Mouse (Mus musculus) MEL (cell line): ENCODE results near the gene Hlcs. TPM values are rescaled to one million over a fixed set of nuclear protein-coding genes. Genes with fewer than 3 reads are reported as not detected.

ENCODE experiments used
- DNase-seq: peaks from one replicate; pipeline ENCODE4 v3.0.0; 2011; ENCODE audit warnings: low read depth, low spot score
- H3K27ac ChIP-seq: 2 replicates; pipeline ENCODE4 v1.5.1; 2012; ENCODE audit warnings: low read depth, mild to moderate bottlenecking, control low read depth, low read length, moderate library complexity; ENCODE audit not compliant: control insufficient read depth
- H3K27me3 ChIP-seq, 2 experiments: fragments of 150-350 bp in 1 of 2; sonication (generic) in 1 of 2; 2 replicates each; pipeline ENCODE4 v1.6.1; 2012; ENCODE audit warnings: low read length in 2 of 2, mild to moderate bottlenecking in 2 of 2, improper control_type of control experiment in 1 of 2, moderate library complexity in 1 of 2; ENCODE audit not compliant: insufficient read depth in 2 of 2, control insufficient read depth in 1 of 2
- H3K36me3 ChIP-seq, 2 experiments: 2 replicates each; pipeline ENCODE4 v1.6.1; 2012 to 2014; ENCODE audit warnings: low read length in 2 of 2, improper control_type of control experiment in 1 of 2, inconsistent platforms in 1 of 2, mild to moderate bottlenecking in 1 of 2; ENCODE audit not compliant: insufficient read depth in 2 of 2, control insufficient read depth in 1 of 2
- H3K4me1 ChIP-seq, 2 experiments: fragments of 150-350 bp in 1 of 2; sonication (generic) in 1 of 2; 2 replicates each; pipeline ENCODE4 v1.6.1; 2012; ENCODE audit warnings: low read length in 2 of 2, improper control_type of control experiment in 1 of 2, mild to moderate bottlenecking in 1 of 2; ENCODE audit not compliant: insufficient read depth in 2 of 2, control insufficient read depth in 1 of 2
- H3K4me3 ChIP-seq, 2 experiments: fragments of 150-350 bp in 1 of 2; sonication (generic) in 1 of 2; 2 replicates each; pipeline ENCODE4 v1.5.1; 2012; ENCODE audit warnings: low read depth in 2 of 2, low read length in 2 of 2, mild to moderate bottlenecking in 2 of 2, moderate library complexity in 2 of 2, control low read depth in 1 of 2, improper control_type of control experiment in 1 of 2; ENCODE audit not compliant: control insufficient read depth in 1 of 2, insufficient read depth in 1 of 2
- H3K79me2 ChIP-seq: 2 replicates; pipeline ENCODE4 v1.6.1; 2012; ENCODE audit warnings: mild to moderate bottlenecking, low read length, moderate library complexity; ENCODE audit not compliant: control insufficient read depth, poor library complexity, insufficient read depth
- H3K9ac ChIP-seq: 2 replicates; pipeline ENCODE4 v1.6.1; 2012; ENCODE audit warnings: low read depth, mild to moderate bottlenecking, control low read depth, low read length, moderate library complexity; ENCODE audit not compliant: control insufficient read depth, poor library complexity, severe bottlenecking
- H3K9me3 ChIP-seq: fragments of 150-350 bp; sonication (generic); replicated peaks from 2 replicates; pipeline ENCODE4 v1.6.1; 2012; ENCODE audit warnings: mild to moderate bottlenecking, low read length, improper control_type of control experiment, moderate library complexity; ENCODE audit not compliant: insufficient read depth
- E2F4 ChIP-seq: IDR thresholded peaks from 2 replicates; pipeline ENCODE4 v1.6.1; 2011; ENCODE audit warnings: low read depth, low read length, improper control_type of control experiment, borderline replicate concordance
- GATA1 ChIP-seq: IDR thresholded peaks from 2 replicates; pipeline ENCODE4 v1.6.1; 2011; ENCODE audit warnings: low read depth, low read length, improper control_type of control experiment
- KAT2A ChIP-seq: conservative IDR thresholded peaks from 2 replicates; pipeline ENCODE4 v1.6.1; 2012; ENCODE audit warnings: low read depth, low read length, improper control_type of control experiment, inconsistent platforms
- MAFK ChIP-seq: IDR thresholded peaks from 2 replicates; pipeline ENCODE4 v1.6.1; 2011; ENCODE audit warnings: low read depth, mild to moderate bottlenecking, low read length, improper control_type of control experiment, borderline replicate concordance
- MAX ChIP-seq: IDR thresholded peaks from 2 replicates; pipeline ENCODE4 v1.6.1; 2011; ENCODE audit warnings: low read length, improper control_type of control experiment
- MXI1 ChIP-seq: IDR thresholded peaks from 2 replicates; pipeline ENCODE4 v1.6.1; 2011; ENCODE audit warnings: mild to moderate bottlenecking, low read depth, low read length, improper control_type of control experiment
- MYB ChIP-seq: IDR thresholded peaks from 2 replicates; pipeline ENCODE4 v1.6.1; 2011; ENCODE audit warnings: mild to moderate bottlenecking, low read depth, low read length, improper control_type of control experiment
- MYC ChIP-seq: IDR thresholded peaks from 2 replicates; pipeline ENCODE4 v1.6.1; 2011; ENCODE audit warnings: low read depth, mild to moderate bottlenecking, low read length, improper control_type of control experiment, moderate library complexity
- POLR2A ChIP-seq, 2 experiments: IDR thresholded peaks; 2 replicates each; pipeline ENCODE4 v1.6.1; 2011 to 2012; ENCODE audit warnings: low read length in 2 of 2, mild to moderate bottlenecking in 2 of 2, control low read depth in 1 of 2, improper control_type of control experiment in 1 of 2, low read depth in 1 of 2, moderate library complexity in 1 of 2; ENCODE audit not compliant: control insufficient read depth in 1 of 2, insufficient read depth in 1 of 2, poor library complexity in 1 of 2
- POLR2AphosphoS2 ChIP-seq: IDR thresholded peaks from 2 replicates; pipeline ENCODE4 v1.6.1; 2011; ENCODE audit warnings: low read length, improper control_type of control experiment
- POLR2AphosphoS5 ChIP-seq: IDR thresholded peaks from 2 replicates; pipeline ENCODE4 v1.6.1; 2012; ENCODE audit warnings: low read depth, borderline replicate concordance, mild to moderate bottlenecking, inconsistent platforms, low read length, moderate library complexity, mixed read lengths
- RAD21 ChIP-seq: IDR thresholded peaks from 2 replicates; pipeline ENCODE4 v1.6.1; 2011; ENCODE audit warnings: mild to moderate bottlenecking, low read depth, low read length, improper control_type of control experiment
- SIN3A ChIP-seq: IDR thresholded peaks from 2 replicates; pipeline ENCODE4 v1.6.1; 2012; ENCODE audit warnings: low read length, improper control_type of control experiment, inconsistent platforms
- SMC3 ChIP-seq: IDR thresholded peaks from 2 replicates; pipeline ENCODE4 v1.6.1; 2011; ENCODE audit warnings: low read depth, low read length, improper control_type of control experiment
- USF1 ChIP-seq: IDR thresholded peaks from 2 replicates; pipeline ENCODE4 v1.6.1; 2014; ENCODE audit warnings: low read depth, mild to moderate bottlenecking, inconsistent platforms, low read length, improper control_type of control experiment, moderate library complexity
- ZKSCAN1 ChIP-seq: IDR thresholded peaks from 2 replicates; pipeline ENCODE4 v1.6.1; 2012; ENCODE audit warnings: low read depth, mild to moderate bottlenecking, inconsistent platforms, low read length, improper control_type of control experiment, moderate library complexity
- ZNF384 ChIP-seq: IDR thresholded peaks from 2 replicates; pipeline ENCODE4 v1.6.1; 2012; ENCODE audit warnings: low read depth, mild to moderate bottlenecking, inconsistent platforms, low read length, improper control_type of control experiment
- polyA plus RNA-seq, 2 experiments: library from polyadenylated mRNA; stranded (reverse) in 1 of 2; unstranded in 1 of 2; fragments of >175 nt in 1 of 2; fragments of >200 nt in 1 of 2; gene quantifications; 2 replicates each; pipeline versions ENCODE4 v1.2.1 to v1.2.4; 2012; ENCODE audit warnings: low replicate concordance in 2 of 2, low read depth in 1 of 2; ENCODE audit not compliant: insufficient read length in 2 of 2, insufficient read depth in 1 of 2, missing spikeins in 1 of 2
- total RNA-seq: library from RNA; depleted of rRNA; stranded (reverse); fragments of 300-350 nt; gene quantifications from 2 replicates; pipeline ENCODE4 v1.2.3, GENCODE M21; 2012

Hlcs gene
- total and polyA plus RNA-seq, 3 experiments, result 3.3 to 6.4 TPM; not detected in 1

- no peak for TF ChIP-seq GATA1
- TF ChIP-seq POLR2AphosphoS5, result no peak
- TF ChIP-seq MAX, result no peak
- peak; percentile 76; the same call in 1 of the 2 replicates for TF ChIP-seq MAFK
- no peak for TF ChIP-seq RAD21
- no peak for TF ChIP-seq MYC
- no peak for TF ChIP-seq MYB
- TF ChIP-seq SMC3, result no peak
- H3K27me3 ChIP-seq, result no peaks in the 10 kb centered on the region
- no peak overlapping the region for H3K4me3 ChIP-seq
- no peak for DNase-seq
- H3K9me3 ChIP-seq, result no peaks in the 10 kb centered on the region
- H3K36me3 ChIP-seq, result peaks cover 0 to 6% of the 10 kb centered on the region in 2 experiments; a peak in 2 of 4 replicates
- H3K9ac ChIP-seq, result no peak overlapping the region
- H3K79me2 ChIP-seq, result no peaks in the 10 kb centered on the region
- no peak overlapping the region for H3K27ac ChIP-seq
- H3K4me1 ChIP-seq, result peaks cover 0 to 13% of the 10 kb centered on the region in 2 experiments; a peak in 2 of 4 replicates
These were observed 43.6 kb upstream of the Hlcs start for GRCm38 (mm10) chr16:94356776-94357494.

- no peak overlapping the region for H3K4me3 ChIP-seq
- H3K4me1 ChIP-seq, result peaks cover 0 to 12% of the 10 kb centered on the region in 2 experiments; a peak in 2 of 4 replicates
- peaks cover 0 to 6% of the 10 kb centered on the region in 2 experiments; a peak in 2 of 4 replicates for H3K36me3 ChIP-seq
- no peak for DNase-seq
- no peaks in the 10 kb centered on the region for H3K79me2 ChIP-seq
- no peaks in the 10 kb centered on the region for H3K9me3 ChIP-seq
- no peak overlapping the region for H3K9ac ChIP-seq
- no peak for TF ChIP-seq USF1
- TF ChIP-seq POLR2A (IDR thresholded peaks at IDR 0.05; ENCODE audit: control insufficient read depth in 1 of 2, insufficient read depth in 1 of 2, low read depth in 1 of 2, low read length in 2 of 2, poor library complexity in 1 of 2), result no peak
- no peak for TF ChIP-seq SIN3A
- no peak for TF ChIP-seq KAT2A
- no peak for TF ChIP-seq ZNF384
- TF ChIP-seq E2F4, result no peak
- no peak for TF ChIP-seq POLR2AphosphoS2
- TF ChIP-seq MXI1, result no peak
- no peak for TF ChIP-seq ZKSCAN1
- no peaks in the 10 kb centered on the region; a peak in 1 of 4 replicates for H3K27me3 ChIP-seq
- H3K27ac ChIP-seq, result no peak overlapping the region
These were observed 42.7 kb upstream of the Hlcs start for GRCm38 (mm10) chr16:94356046-94356445.
